Mouse (Mus musculus): ENCODE data around the gene Gm47189.
"Not testable (repeated sequence)": the region's sequence is repeated elsewhere in the genome, so short reads cannot be mapped to it uniquely, and the experiment has no call there.

The Gm47189 gene

DNA sequence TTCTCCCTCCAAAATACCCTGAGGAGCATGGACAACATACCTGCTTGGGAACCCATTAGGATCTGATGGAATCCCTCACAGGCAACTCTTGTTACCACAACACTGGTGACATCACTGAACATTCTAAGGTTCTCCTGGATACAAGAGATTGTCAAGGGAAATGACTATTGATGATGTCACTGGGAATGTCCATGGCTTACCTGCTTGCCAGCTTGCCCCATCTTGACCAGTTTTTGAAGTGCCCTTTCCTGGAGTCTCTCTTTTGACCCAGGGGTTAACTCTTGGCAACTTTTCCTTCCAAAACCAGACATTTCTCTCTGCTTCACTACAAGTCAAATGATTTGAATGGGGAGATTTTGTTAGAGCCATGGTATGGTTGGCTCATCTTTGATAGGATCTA, at the start of gene Gm47189:
Gm47189 (minus strand) TSS at position 101 of the 400 bp plus-strand sequence.
- DNase-seq (ENCODE audit: extremely low spot score, low read depth, low spot score) = not testable (repeated sequence)

DNA sequence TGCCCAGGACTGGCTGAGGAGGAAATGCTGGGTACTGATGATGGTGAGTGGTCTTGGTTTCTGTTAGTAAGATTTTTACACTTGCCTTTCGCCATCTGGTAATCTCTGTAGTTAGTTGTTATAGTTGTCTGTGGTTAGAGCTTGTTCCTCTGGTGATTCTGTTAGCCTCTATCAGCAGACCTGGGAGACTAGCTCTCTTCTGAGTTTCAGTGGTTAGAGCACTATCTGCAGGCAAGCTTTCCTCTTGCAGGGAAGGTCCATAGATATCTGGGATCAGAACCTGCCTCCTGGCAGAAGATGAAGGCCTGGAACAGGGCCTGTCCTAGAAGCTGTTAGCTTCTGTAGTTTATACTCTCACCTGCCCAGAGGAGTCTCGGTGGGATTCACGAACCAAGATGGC, 16.3 kb downstream of the Gm47189 start:
- not testable (repeated sequence) for DNase-seq (ENCODE audit: extremely low spot score, low read depth, low spot score)

DNA sequence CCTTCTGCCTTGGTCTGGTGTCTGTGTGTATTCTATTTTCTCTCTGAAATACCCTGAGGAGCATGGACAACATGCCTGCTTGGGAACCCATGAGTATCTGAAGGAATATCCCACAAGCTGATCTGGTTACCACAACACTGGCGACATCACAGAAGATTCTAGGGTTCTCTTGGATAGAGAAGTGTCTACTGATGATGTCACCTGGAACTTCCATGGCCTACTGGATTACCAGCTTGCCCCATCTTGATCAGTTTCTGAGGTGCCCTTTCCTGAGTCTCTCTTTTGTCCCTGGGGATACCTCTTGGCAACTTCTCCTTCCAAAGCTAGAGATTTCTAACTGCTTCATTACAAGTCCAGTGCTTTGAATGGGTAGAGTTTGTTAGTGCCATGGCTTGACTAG, 21.7 kb downstream of the Gm47189 start, which contains the start of gene Gm7929:
Gm7929 (minus strand) TSS at position 101 of the 400 bp plus-strand sequence.
- not testable (repeated sequence) for DNase-seq (ENCODE audit: extremely low spot score, low read depth, low spot score)

DNA sequence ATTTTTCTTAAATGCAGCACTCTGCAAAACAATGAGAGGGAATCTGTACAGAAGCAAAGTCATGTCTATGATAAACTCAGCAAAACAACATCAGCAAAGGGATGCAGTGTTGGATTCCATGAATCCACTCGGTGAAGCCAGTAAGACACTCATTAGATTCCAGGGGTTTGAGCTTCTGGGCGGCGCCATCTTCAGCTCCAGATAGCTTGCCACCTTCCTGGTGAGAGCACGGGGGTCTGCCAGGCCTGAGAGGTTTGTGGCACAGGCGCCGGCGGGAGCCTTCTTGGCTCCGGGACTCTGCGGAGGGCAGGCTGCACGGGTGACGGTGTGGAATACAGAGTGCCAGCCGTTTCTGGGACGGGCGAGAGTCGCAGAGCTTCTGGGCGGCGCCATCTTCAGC, 48.8 kb downstream of the Gm47189 start:
- DNase-seq (ENCODE audit: extremely low spot score, low read depth, low spot score) = not testable (repeated sequence)

DNA sequence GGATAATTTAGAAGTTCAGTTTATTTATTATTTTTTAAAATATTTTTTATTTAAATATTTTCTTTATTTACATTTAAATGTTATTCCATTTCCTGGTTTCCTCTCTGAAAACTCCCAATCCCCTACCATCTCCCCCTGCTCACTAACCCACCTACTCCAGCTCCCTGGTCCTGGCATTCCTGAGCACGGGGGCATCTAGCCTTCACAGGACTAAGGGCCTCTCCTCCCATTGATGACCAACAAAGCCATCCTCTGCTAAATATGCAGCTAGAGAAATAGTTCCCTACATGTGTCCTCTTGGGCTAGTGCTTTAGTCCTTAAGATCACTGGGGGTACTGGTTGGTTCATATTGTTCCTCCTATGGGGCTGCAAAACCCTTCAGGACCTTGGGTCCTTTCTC, 55.1 kb downstream of the Gm47189 start:
- not testable (repeated sequence) for DNase-seq (ENCODE audit: extremely low spot score, low read depth, low spot score)

Data from hindlimb bud, embryonic 11.5 days (tissue).